Mouse (Mus musculus) midbrain, embryonic 12.5 days (tissue): ENCODE data around the gene Wdr63. TPM values are rescaled to one million over a fixed set of nuclear protein-coding genes. Genes with fewer than 3 reads are reported as not detected.

Experiments used
- ATAC-seq: fragments of 200-750 bp; cut with Nextera tagmentation; 2 replicates; pipeline ENCODE4 v1.8.0; 2017; ENCODE audit warnings: low read depth, moderate TSS enrichment, moderate library complexity; ENCODE audit not compliant: low FRiP score
- H3K27ac ChIP-seq: fragments of 300-500 bp; sonication (generic); replicated peaks from 2 replicates; pipeline ENCODE4 v1.5.1; 2016; ENCODE audit warnings: mild to moderate bottlenecking
- H3K27me3 ChIP-seq: fragments of 300-500 bp; sonication (generic); 2 replicates; pipeline ENCODE4 v1.6.1; 2016; ENCODE audit warnings: mild to moderate bottlenecking
- H3K36me3 ChIP-seq: fragments of 300-500 bp; sonication (generic); 2 replicates; pipeline ENCODE4 v1.6.1; 2016
- H3K4me1 ChIP-seq: fragments of 300-500 bp; sonication (generic); 2 replicates; pipeline ENCODE4 v1.6.1; 2016
- H3K4me2 ChIP-seq: fragments of 300-500 bp; sonication (generic); replicated peaks from 2 replicates; pipeline ENCODE4 v1.6.1; 2016; ENCODE audit warnings: mild to moderate bottlenecking, moderate library complexity
- H3K4me3 ChIP-seq: fragments of 300-500 bp; sonication (generic); 2 replicates; pipeline ENCODE4 v1.5.1; 2016; ENCODE audit warnings: mild to moderate bottlenecking
- H3K9ac ChIP-seq: fragments of 300-500 bp; sonication (generic); replicated peaks from 2 replicates; pipeline ENCODE4 v1.6.1; 2016; ENCODE audit warnings: mild to moderate bottlenecking, moderate library complexity
- H3K9me3 ChIP-seq: fragments of 300-500 bp; sonication (generic); 2 replicates; pipeline ENCODE4 v1.6.1; 2016; ENCODE audit warnings: mild to moderate bottlenecking
- WGBS: fragments of 180-500 bp; shearing (Covaris S2); methylation state at CpG from one replicate; pipeline ENCODE4 v1.1.7; 2016; 5-methylcytosine and 5-hydroxymethylcytosine counted together
- polyA plus RNA-seq: library from polyadenylated mRNA; unstranded; fragments of >200 nt; fragmentation: Nextera tagmentation; extraction: Ambion mirVana; gene quantifications from 2 replicates; pipeline ENCODE4 v1.2.1, GENCODE M21; 2016

Gene Wdr63
- polyA plus RNA-seq, 1 experiment from 2014 or later = 0.34 TPM

- no peaks in the 10 kb centered on the region for H3K9me3 ChIP-seq
- no peaks in the 10 kb centered on the region for H3K4me1 ChIP-seq
- H3K9ac ChIP-seq = no peak overlapping the region
- 90% methylated on average over 13 of the region's 13 CpGs for WGBS
- no peak for ATAC-seq
- no peak overlapping the region for H3K27ac ChIP-seq
- H3K36me3 ChIP-seq = no peaks in the 10 kb centered on the region
- H3K4me3 ChIP-seq = no peak overlapping the region
- H3K27me3 ChIP-seq = no peaks in the 10 kb centered on the region
- no peak overlapping the region for H3K4me2 ChIP-seq
Measured at GRCm38 (mm10) chr3:146090988-146091657, 16.8 kb downstream of the Wdr63 start.

DNA sequence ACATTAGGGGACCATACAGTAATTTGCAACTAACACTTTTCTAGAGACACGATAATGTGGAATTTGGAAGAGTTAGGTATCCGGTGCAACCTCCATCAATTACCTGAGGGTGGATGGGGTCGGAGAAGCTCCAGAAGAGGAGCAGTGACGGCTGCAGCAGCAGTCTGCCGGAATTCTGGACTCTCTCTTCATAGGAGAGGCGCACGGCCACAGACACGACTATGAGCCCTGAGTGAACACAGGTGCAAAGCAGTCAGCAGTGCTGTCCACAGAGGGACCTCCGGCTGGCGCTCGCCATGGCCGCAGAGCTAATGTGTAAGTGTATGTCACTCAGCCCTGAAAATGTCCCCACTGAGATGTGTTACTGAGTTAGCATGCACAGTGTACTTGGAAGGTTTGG is 27.7 kb downstream of the Wdr63 start:
- Histone ChIP-seq H3K4me2 (no peak overlapping the region), H3K4me3 (no peak overlapping the region), H3K9ac (no peak overlapping the region), H3K9me3 (no peaks in the 10 kb centered on the region), H3K27ac (no peak overlapping the region), H3K36me3 (no peaks in the 10 kb centered on the region), H3K4me1 (no peaks in the 10 kb centered on the region), H3K27me3 (no peaks in the 10 kb centered on the region)
- no peak for ATAC-seq
- 92% methylated on average over 12 of the region's 12 CpGs for WGBS

DNA sequence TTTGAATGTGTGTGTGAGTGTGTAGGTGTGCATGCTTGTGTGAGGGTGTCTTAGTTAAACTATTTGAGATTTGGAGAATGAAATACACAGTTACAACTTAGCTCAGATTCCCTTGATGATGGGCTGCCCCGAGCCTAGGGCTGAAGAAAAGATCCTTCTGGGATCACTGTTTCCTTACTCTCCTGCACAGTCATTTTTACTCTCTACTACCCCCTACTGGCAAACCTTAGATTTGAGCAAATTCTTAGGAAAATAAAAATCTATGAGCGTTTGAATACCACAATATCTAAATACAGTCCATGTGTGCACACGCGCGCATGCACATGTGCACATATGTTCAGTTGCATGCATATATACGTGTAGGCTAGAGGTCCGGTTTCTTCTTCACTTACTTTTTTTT is 35.1 kb downstream of the Wdr63 start:
- no peaks in the 10 kb centered on the region for H3K9me3 ChIP-seq
- H3K27ac ChIP-seq = no peak overlapping the region
- no peak overlapping the region for H3K4me2 ChIP-seq
- no peaks in the 10 kb centered on the region for H3K27me3 ChIP-seq
- H3K36me3 ChIP-seq = no peaks in the 10 kb centered on the region
- no peaks in the 10 kb centered on the region for H3K4me1 ChIP-seq
- ATAC-seq = 0 out of 2 replicates have a peak, but pooled peaks have one; percentile 41
- no peak overlapping the region for H3K4me3 ChIP-seq
- WGBS = 79% methylated on average over 7 of the region's 7 CpGs
- no peak overlapping the region for H3K9ac ChIP-seq

- H3K9ac ChIP-seq = no peak overlapping the region
- no peaks in the 10 kb centered on the region for H3K36me3 ChIP-seq
- no peaks in the 10 kb centered on the region for H3K4me1 ChIP-seq
- no peak overlapping the region for H3K4me2 ChIP-seq
- no peaks in the 10 kb centered on the region for H3K9me3 ChIP-seq
- no peak overlapping the region for H3K27ac ChIP-seq
- no peaks in the 10 kb centered on the region for H3K27me3 ChIP-seq
- no peak for ATAC-seq
- H3K4me3 ChIP-seq = no peak overlapping the region
- 85% methylated on average over 4 of the region's 4 CpGs for WGBS
Measured at GRCm38 (mm10) chr3:146069276-146069675, 38.7 kb downstream of the Wdr63 start.

GRCm38 (mm10) chr3:146063146-146063545 is 44.8 kb downstream of the Wdr63 start:
- Histone ChIP-seq H3K27ac (no peak overlapping the region), H3K27me3 (no peaks in the 10 kb centered on the region), H3K4me1 (no peaks in the 10 kb centered on the region), H3K9me3 (no peaks in the 10 kb centered on the region), H3K9ac (no peak overlapping the region), H3K36me3 (no peaks in the 10 kb centered on the region), H3K4me3 (no peak overlapping the region), H3K4me2 (no peak overlapping the region)
- 95% methylated on average over 11 of the region's 11 CpGs for WGBS
- ATAC-seq = no peak

GRCm38 (mm10) chr3:146059356-146059926 is 48.5 kb downstream of the Wdr63 start:
- 85% methylated on average over 15 of the region's 15 CpGs for WGBS

GRCm38 (mm10) chr3:146058263-146058662 is 49.7 kb downstream of the Wdr63 start:
- H3K4me1 ChIP-seq = no peaks in the 10 kb centered on the region
- no peak overlapping the region for H3K9ac ChIP-seq
- peak; percentile 58; the same call in 1 of the 2 replicates for ATAC-seq
- H3K4me2 ChIP-seq = no peak overlapping the region
- no peak overlapping the region for H3K27ac ChIP-seq
- peaks cover 9% of the 10 kb centered on the region; the same call in 1 of the 2 replicates for H3K27me3 ChIP-seq
- H3K36me3 ChIP-seq = no peaks in the 10 kb centered on the region
- no peaks in the 10 kb centered on the region for H3K9me3 ChIP-seq
- no peak overlapping the region for H3K4me3 ChIP-seq
- 10% methylated on average over 4 of the region's 4 CpGs for WGBS

More at GRCm38 (mm10) chr3:146059356-146059926, 48.5 kb downstream of the Wdr63 start:
- H3K4me3 ChIP-seq = no peak overlapping the region
- no peaks in the 10 kb centered on the region for H3K36me3 ChIP-seq
- H3K27ac ChIP-seq = no peak overlapping the region
- H3K27me3 ChIP-seq = peaks cover 8% of the 10 kb centered on the region; the same call in 1 of the 2 replicates
- no peaks in the 10 kb centered on the region for H3K4me1 ChIP-seq
- H3K9me3 ChIP-seq = no peaks in the 10 kb centered on the region
- ATAC-seq = no peak
- no peak overlapping the region for H3K9ac ChIP-seq
- H3K4me2 ChIP-seq = no peak overlapping the region

DNA sequence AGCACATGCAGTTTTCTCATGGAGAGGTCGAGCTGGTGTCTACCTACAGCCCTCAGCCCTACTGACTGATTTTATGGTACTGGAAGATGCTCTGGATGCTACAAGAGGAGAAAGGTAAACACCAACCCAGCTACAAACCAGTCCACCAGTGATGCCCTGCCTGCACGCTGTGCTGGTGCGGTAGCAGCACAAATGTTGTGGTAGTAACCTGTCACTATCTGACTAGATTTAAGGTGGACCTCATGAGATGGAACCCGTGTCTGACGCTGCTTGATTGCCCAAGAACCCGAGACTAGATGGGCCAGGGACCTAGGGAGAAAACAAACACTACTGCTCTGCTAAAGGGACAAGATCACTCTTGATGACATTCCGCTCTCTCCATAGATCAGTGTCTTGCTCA is 50.8 kb downstream of the Wdr63 start:
- Histone ChIP-seq H3K27ac (no peak overlapping the region), H3K4me2 (no peak overlapping the region), H3K9ac (no peak overlapping the region), H3K4me1 (no peaks in the 10 kb centered on the region), H3K27me3 (peaks cover 9% of the 10 kb centered on the region; the same call in 1 of the 2 replicates), H3K36me3 (no peaks in the 10 kb centered on the region), H3K4me3 (no peak overlapping the region), H3K9me3 (no peaks in the 10 kb centered on the region)
- 79% methylated on average over 7 of the region's 7 CpGs for WGBS
- ATAC-seq = no peak

- no peaks in the 10 kb centered on the region for H3K36me3 ChIP-seq
- no peak for ATAC-seq
- H3K4me2 ChIP-seq = no peak overlapping the region
- H3K27me3 ChIP-seq = peaks cover 13% of the 10 kb centered on the region; the same call in 1 of the 2 replicates
- no peak overlapping the region for H3K9ac ChIP-seq
- no peak overlapping the region for H3K4me3 ChIP-seq
- no peaks in the 10 kb centered on the region for H3K9me3 ChIP-seq
- no peak overlapping the region for H3K27ac ChIP-seq
- WGBS = 73% methylated on average over 2 of the region's 2 CpGs
- peaks cover 6% of the 10 kb centered on the region for H3K4me1 ChIP-seq
Measured at GRCm38 (mm10) chr3:146053873-146054272, 54.1 kb downstream of the Wdr63 start.

- H3K4me1 ChIP-seq = peaks cover 6% of the 10 kb centered on the region
- H3K27ac ChIP-seq = no peak overlapping the region
- no peak for ATAC-seq
- WGBS = 79% methylated on average over 6 of the region's 6 CpGs
- H3K4me3 ChIP-seq = no peak overlapping the region
- no peaks in the 10 kb centered on the region for H3K36me3 ChIP-seq
- H3K9me3 ChIP-seq = no peaks in the 10 kb centered on the region
- no peak overlapping the region for H3K4me2 ChIP-seq
- peaks cover 18% of the 10 kb centered on the region; the same call in 1 of the 2 replicates for H3K27me3 ChIP-seq
- H3K9ac ChIP-seq = no peak overlapping the region
Measured at GRCm38 (mm10) chr3:146053082-146053814, 54.7 kb downstream of the Wdr63 start.

DNA sequence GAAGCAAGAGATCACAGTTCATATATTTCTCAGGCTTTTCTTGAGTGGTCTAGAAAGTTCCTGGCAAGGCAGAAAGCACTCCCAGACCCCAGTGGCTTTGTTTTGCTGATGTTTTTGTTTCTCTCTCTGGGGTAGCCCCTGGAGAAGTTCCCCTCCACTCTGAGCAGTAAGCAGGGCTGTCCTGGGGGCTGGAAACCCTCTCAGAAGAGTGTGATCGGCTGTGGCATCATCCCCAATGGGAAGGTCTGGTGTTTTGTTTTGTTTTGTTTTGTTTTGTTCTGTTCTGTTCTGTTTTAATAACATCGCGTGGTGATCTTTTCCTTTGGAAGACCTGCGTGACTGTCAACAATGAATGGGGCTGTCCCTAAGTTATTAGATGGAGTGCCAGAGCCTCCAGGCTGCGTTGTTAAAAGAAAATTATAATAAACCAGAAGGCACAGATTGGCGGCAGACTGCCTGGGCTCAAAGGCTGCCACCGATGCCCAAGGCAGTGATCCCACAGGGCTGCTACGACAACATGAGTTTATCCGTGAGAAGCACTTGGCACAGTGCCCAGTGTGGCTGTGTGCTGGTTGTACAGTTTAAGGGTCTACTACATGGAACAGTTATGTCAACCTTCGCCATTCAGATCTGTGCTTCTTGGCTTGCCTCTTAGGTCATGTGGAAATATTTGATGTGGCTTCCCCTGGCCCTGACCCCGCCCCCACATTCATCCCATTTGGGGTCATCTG is 56.5 kb downstream of the Wdr63 start:
- H3K4me2 ChIP-seq = no peak overlapping the region
- H3K9me3 ChIP-seq = no peaks in the 10 kb centered on the region
- peaks cover 6% of the 10 kb centered on the region for H3K4me1 ChIP-seq
- ATAC-seq = peak; percentile 75
- 59% methylated on average over 11 of the region's 11 CpGs for WGBS
- H3K27ac ChIP-seq = peak overlapping the region; percentile 11; the same call in 1 of the 2 replicates
- H3K27me3 ChIP-seq = peaks cover 18% of the 10 kb centered on the region; the same call in 1 of the 2 replicates
- H3K36me3 ChIP-seq = no peaks in the 10 kb centered on the region
- H3K4me3 ChIP-seq = no peak overlapping the region
- no peak overlapping the region for H3K9ac ChIP-seq
